Mouse (Mus musculus): ENCODE measurements around the gene Egfl6. TPM values are rescaled to one million over a fixed set of nuclear protein-coding genes. Genes with fewer than 3 reads are reported as not detected.

The Egfl6 gene
- polyA plus RNA-seq (2012; rRNA removed): 4.3 and 20.3 TPM in 2 replicates

DNA sequence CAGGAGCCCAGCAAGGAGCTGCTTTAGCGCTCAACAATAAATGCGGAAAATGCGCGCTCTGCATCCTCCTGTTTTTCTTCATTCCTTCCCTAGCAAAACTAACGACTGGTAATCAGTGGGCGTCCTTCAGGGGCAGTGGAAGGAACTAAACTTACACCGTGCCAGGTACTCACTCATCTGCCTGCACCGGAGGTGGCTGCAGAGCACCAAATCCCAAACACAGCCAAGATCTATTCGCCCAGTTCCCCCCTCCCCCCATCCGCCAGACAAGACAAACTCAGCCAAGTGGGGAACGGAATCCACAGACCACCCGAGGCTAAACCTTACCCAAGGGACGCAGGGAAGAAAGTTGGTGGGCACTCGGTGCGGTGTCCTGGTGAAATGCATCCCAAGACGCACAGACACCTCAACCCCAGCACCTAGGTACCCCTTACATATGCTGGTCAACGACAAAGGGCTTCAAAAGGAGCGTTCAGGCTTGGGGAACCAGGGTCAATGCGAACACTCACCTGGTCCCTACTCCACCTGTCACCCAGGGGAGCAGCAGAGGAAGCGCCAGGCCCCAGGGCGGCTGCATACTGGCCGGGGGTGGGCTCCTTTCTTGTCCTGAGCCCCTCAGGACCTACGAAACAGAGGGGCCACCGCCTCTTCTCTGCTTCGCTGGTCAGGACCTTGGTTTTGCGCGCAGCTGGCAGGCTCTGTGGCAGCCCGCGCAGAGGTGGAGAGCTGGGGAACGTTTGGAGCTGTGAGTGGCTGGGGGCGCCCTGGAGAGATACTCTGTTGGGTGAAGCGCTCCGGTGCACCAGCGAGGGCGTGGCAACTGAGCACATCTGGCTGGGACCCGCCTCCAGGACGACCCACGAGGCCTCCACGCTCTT lies at the start of gene Egfl6:
Gene Egfl6, minus strand, starts transcription at position 774 of the 878 bp plus-strand sequence.

DNA sequence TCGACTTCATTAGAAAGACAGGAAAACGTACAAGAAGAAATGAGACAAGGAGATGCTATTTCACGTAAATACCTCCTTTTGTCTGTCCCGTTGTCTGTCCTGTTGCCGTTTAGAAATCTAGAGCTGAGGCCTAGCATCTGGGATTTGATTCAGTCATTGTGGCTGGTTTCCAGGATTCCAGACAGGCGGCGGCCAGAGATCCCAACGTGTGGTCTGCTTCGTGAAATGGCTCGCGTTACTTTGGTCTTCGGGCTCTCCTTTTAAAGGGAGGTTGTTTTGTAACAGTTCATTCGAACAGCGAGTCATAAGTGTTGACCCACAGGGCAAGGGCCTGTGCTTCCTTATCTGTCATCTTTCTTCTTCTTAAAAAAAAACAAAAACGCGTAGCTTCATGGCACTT lies 67.2 kb downstream of the Egfl6 start, which contains the start of gene Tceanc:
Gene Tceanc, minus strand, starts transcription at position 223 of the 400 bp plus-strand sequence.

DNA sequence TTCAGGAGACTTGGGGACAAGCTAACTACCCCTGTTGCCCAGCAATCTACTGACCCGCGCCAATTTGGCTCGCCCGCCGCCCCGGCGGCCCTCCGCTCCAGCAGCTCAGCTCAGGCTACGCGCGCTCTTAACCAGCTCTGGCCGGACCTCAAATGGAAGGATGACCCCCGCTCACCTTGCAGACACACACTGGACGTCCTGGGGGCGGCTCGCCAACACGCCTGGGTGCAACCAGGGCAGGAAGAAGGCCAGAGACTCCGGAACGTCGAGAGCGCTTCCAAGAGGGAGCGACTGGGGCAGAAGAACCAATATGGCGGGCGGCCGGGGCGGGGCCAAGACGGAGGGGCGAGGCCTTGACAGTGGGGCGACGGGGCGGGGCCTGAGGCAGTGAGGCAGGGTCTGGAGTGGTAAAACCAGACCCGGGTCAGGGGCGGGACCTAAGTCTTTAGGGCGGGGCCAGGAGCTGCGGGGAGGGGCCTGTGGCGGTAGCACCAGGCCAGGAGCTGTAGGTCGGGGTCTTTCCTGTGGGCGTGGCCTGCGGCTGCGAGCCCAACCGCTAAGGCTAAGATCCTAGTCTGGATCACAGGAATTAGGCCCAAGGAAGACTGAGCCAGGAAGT lies 106.0 kb downstream of the Egfl6 start, which contains the start of gene Rab9:
Gene Rab9, minus strand, starts transcription at position 503 of the 619 bp plus-strand sequence.

Other genes starting within 250 kb of the Egfl6 start
- gene Trappc2, start 145.1 kb downstream of the Egfl6 start, polyA plus RNA-seq (2012; rRNA removed): 25.3 and 27.7 TPM in 2 replicates
- gene Ofd1, start 145.0 kb downstream of the Egfl6 start, polyA plus RNA-seq (2012; rRNA removed): 8.2 TPM in 2 replicates
- gene Rab9, start 105.9 kb downstream of the Egfl6 start, polyA plus RNA-seq (2012; rRNA removed): 25.5 and 27.8 TPM in 2 replicates
- gene Tceanc, start 67.2 kb downstream of the Egfl6 start, polyA plus RNA-seq (2012; rRNA removed): 2.8 and 2.9 TPM in 2 replicates

All from central nervous system, embryonic 14 days (tissue).